Comparison of ENCODE assay signal across 8 mouse cellular contexts in genomic region chr12:54067886-54068756, GRCm38 (mm10).
DNase-seq lines count a peak whose midpoint lies in the region; ATAC-seq and TF ChIP-seq lines count a peak whose summit lies in the region.

No protein-coding gene starts in this region.

- TF ChIP-seq CTCF in G1E (IDR thresholded peaks at IDR 0.05; ENCODE audit: low read depth, low read length) = no peak
- no peak for TF ChIP-seq CTCF in liver, embryonic 14.5 days (IDR thresholded peaks at IDR 0.05; ENCODE audit: low read depth)

- peak overlapping the region; percentile 81 for H3K4me2 ChIP-seq in intestine, embryonic 14.5 days (ENCODE audit: low read length)
- peak overlapping the region; percentile 44 for H3K4me2 ChIP-seq in liver, embryonic 14.5 days (ENCODE audit: low read depth)

- no peak for TF ChIP-seq EP300 in liver, embryonic 14.5 days (IDR thresholded peaks at IDR 0.05; ENCODE audit: low read depth)

- WGBS in intestine, embryonic 14.5 days = 7% methylated on average over 83 of the region's 84 CpGs
- 5% methylated on average over 84 of the region's 84 CpGs for WGBS in liver, embryonic 14.5 days (ENCODE audit: insufficient replicate concordance)

- no peak for ATAC-seq in G1E (ENCODE audit: extremely low read depth, insufficient number of reproducible peaks, low FRiP score, poor library complexity, severe bottlenecking)
- ATAC-seq in intestine, embryonic 14.5 days (replicated peaks; ENCODE audit: low FRiP score, low TSS enrichment, low read depth) = 0 out of 2 replicates have a peak, but pooled peaks have one; percentile 53
- ATAC-seq in liver, embryonic 14.5 days (ENCODE audit: insufficient read depth) = no peak

- H3K27ac ChIP-seq in intestine, embryonic 14.5 days (ENCODE audit: low read depth) = no peak overlapping the region
- H3K27ac ChIP-seq in liver, embryonic 14.5 days = no peak overlapping the region

- peaks cover 62% of the 10 kb centered on the region for H3K9me3 ChIP-seq in G1E (replicated peaks)
- H3K9me3 ChIP-seq in intestine, embryonic 14.5 days (ENCODE audit: control insufficient read depth, low read length) = no peaks in the 10 kb centered on the region
- no peaks in the 10 kb centered on the region for H3K9me3 ChIP-seq in liver, embryonic 14.5 days (ENCODE audit: control insufficient read depth, low read length)

- no peaks in the 10 kb centered on the region; the same call in 1 of the 2 replicates for H3K27me3 ChIP-seq in G1E (ENCODE audit: insufficient read depth, low read length)
- H3K27me3 ChIP-seq in intestine, embryonic 14.5 days (replicated peaks; ENCODE audit: control insufficient read depth, insufficient read depth, low read length) = peaks cover 21% of the 10 kb centered on the region; the same call in 1 of the 2 replicates
- H3K27me3 ChIP-seq in liver, embryonic 14.5 days (ENCODE audit: control insufficient read depth, insufficient read depth, low read length) = peaks cover 26% of the 10 kb centered on the region

- peak overlapping the region; percentile 46; the same call in 1 of the 2 replicates for H3K4me3 ChIP-seq in G1E (ENCODE audit: low read depth, low read length)
- peak overlapping the region; percentile 36 for H3K4me3 ChIP-seq in intestine, embryonic 14.5 days (ENCODE audit: low read depth, low read length)
- H3K4me3 ChIP-seq in liver, embryonic 14.5 days (ENCODE audit: insufficient read depth in 1 of 2, low read depth in 2 of 2, low read length in 2 of 2) = peak overlapping the region; percentile 15 to 20; a peak in 2 of 4 replicates

- DNase-seq in G1E (ENCODE audit: low spot score) = no peak
- DNase-seq in adrenal gland, postnatal 14 days = peak; percentile 74
- DNase-seq in forelimb bud, embryonic 11.5 days (ENCODE audit: low read depth, low spot score) = peak; percentile 55
- peak; percentile 82 for DNase-seq in intestine, embryonic 14.5 days (ENCODE audit: low spot score)
- no peak for DNase-seq in liver, embryonic 14.5 days (ENCODE audit: low read depth in 3 of 3, low spot score in 3 of 3)
- peak; percentile 6 for DNase-seq in ovary, postnatal 14 days (ENCODE audit: low spot score)
- no peak for DNase-seq in natural killer cell, adult 2 months (ENCODE audit: low spot score in 2 of 2)
- no peak for DNase-seq in right cerebral cortex, postnatal 36 days (ENCODE audit: low spot score in 2 of 2)

- H3K4me1 ChIP-seq in G1E (ENCODE audit: insufficient read depth, low read depth, low read length) = no peaks in the 10 kb centered on the region; the same call in 1 of the 2 replicates
- H3K4me1 ChIP-seq in intestine, embryonic 14.5 days (replicated peaks; ENCODE audit: control insufficient read depth, insufficient read depth, low read length) = peaks cover 12% of the 10 kb centered on the region
- H3K4me1 ChIP-seq in liver, embryonic 14.5 days (replicated peaks; ENCODE audit: control insufficient read depth in 2 of 2, insufficient read depth in 2 of 2, low read length in 1 of 2) = no peaks in the 10 kb centered on the region; a peak in 1 of 4 replicates

- H3K36me3 ChIP-seq in G1E (replicated peaks) = no peaks in the 10 kb centered on the region
- H3K36me3 ChIP-seq in intestine, embryonic 14.5 days (ENCODE audit: control insufficient read depth, insufficient read depth, low read length) = no peaks in the 10 kb centered on the region
- H3K36me3 ChIP-seq in liver, embryonic 14.5 days (replicated peaks; ENCODE audit: control insufficient read depth, insufficient read depth, low read depth) = no peaks in the 10 kb centered on the region

- peak overlapping the region; percentile 42; the same call in 1 of the 2 replicates for H3K9ac ChIP-seq in intestine, embryonic 14.5 days (ENCODE audit: low read length)
- no peak overlapping the region for H3K9ac ChIP-seq in liver, embryonic 14.5 days (replicated peaks)

Comparison
In these comparisons a context has a peak if more than half of its experiments do, and no peak if none do; other contexts are left out.
1. DNase-seq: peak in adrenal gland, postnatal 14 days (single experiment), forelimb bud, embryonic 11.5 days (single experiment), intestine, embryonic 14.5 days (single experiment) and ovary, postnatal 14 days (single experiment); none in G1E (single experiment), liver, embryonic 14.5 days (0 of 3), natural killer cell, adult 2 months (0 of 2) and right cerebral cortex, postnatal 36 days (0 of 2).
2. Peak in every context shown above with its lines, with median percentiles within 50 percentile points of each other: H3K4me3 ChIP-seq.